Mouse (Mus musculus): ENCODE data around the gene Desi2.
"Not testable (repeated sequence)": the region's sequence is repeated elsewhere in the genome, so short reads cannot be mapped to it uniquely, and the experiment has no call there.

Gene Desi2

DNA sequence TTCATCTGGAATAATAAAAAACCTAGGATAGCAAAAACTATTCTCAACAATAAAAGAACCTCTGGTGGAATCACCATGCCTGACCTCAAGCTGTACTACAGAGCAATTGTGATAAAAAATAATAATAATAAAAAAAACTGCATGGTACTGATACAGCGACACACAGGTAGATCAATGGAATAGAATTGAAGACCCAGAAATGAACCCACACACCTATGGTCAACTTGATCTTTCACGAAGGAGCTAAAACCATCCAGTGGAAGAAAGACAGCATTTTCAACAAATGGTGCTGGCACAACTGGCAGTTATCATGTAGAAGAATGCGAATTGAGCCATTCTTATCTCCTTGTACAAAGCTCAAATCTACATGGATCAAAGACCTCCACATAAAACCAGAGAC is 78.2 kb downstream of the Desi2 start:
- not testable (repeated sequence) for DNase-seq

DNA sequence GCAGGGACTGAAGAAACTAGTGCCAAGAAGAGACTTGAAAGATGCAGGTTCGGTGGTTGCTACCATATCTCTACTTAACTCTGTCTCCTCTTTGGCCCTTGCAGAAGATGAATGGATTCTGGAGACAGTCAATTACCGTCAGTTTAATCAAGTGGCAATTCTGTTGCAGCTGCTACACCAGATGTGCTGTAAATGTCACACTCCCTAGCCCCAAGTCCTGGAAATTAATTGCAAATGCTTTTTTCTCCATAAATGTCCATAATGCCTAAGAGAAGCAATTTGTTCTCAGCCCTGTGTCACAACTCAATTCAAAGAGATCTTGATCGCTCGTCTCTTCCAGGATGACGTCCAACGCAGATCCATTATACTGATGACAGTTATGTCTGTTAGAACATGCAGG is 83.4 kb downstream of the Desi2 start:
- no peak for DNase-seq

DNA sequence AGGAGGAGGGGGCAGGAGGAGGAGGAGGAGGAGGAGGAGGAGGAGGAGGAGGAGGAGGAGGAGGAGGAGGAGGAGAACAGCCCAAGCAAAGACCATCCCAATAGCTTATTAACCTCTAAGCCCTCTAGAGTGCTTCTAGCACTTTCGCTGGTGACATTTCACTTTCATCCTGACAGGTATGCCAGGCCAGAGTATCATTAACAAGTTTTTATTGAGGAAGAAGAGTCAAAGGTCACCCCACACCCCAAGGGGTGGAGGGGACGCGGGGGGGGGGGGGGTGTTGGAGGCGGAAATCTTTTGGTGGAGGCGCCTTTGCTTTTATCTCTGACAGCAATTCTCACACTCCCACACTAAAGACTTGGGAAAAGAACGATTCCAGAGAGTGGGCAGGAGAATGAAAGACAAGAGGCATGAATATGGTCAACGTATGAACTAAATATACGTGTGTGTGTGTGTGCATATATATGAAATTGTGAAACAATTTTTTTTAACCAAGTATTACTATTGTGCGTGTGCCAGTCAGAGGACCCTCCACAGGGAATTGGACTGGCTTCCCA is 88.0 kb downstream of the Desi2 start:
- DNase-seq, result no peak

DNA sequence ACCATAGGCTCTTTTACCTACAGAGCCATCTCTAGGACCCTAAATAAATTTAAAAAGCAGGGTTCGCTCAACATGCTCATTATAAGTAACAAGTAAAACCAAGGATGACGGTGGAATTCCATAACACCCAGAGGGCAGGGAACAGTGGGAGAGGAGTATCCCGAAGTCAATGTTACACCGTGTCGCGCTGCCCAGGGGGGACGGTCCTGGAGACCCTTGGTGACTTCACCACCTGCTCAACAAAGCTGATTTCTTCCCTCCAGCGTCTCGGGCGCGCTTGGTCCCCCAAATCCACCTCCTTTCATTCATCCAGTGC is 88.5 kb downstream of the Desi2 start:
- no peak for DNase-seq

DNA sequence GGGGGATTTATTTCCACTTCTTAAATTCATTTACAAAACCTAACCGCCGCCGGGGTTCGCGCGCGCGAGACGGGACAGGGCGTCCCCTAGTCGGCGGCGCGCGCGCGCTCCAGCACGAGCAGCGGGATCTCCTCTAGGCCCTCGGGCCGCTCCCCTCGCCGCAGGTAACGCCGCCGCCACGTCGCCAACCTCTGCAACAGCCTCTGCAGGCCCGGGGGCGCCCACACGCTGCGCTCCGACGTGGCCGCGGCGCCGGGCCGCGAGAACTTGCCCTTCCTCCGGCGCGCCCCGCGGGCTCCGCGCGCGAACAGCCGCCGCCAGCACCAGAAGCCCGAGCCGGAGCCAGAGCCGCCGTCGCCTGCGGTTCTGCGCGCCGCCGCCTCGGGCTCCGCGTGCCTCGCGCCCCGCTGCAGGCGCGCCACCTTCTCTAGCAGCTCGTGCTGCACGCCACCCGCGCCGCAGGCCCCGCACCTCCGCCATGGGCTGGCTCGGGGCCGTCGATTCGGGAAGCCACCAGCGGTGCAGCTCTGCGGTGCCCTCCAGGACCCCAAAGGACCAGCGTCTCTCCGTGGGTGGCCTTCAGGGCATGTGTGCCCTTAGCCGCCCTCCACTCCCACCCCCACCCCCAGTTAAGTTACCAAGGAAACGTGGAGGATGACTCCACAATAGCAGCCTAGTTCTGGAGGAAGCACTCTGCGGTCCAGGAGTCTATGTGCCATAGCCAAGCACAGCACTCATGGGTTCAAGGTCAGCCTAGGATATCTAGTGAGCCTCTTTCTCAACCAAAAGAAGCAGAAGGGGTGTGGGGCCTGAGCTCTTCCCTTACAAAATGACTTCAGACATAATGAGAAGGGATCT is 89.1 kb downstream of the Desi2 start:
- DNase-seq, result peak; percentile 64

DNA sequence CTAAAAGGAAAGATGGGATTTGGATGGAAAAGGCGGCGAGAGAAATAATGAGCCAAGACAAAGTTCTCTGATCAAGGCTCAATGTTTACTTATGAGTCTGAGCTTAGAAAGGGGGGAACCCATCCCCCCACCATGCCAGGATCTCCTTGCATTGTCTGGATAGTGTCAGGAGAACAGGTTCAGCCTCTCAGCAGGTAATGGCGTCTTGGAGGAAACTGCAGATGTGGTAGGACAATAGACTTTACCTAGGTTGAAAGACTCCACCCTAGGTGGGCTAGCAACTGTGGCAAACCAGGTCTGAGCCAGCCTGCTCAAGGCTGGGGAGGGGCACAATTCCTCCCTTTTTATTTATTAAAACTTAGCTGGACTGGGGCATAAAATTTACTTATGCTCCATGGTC is 96.1 kb downstream of the Desi2 start:
- not testable (repeated sequence) for DNase-seq

DNA sequence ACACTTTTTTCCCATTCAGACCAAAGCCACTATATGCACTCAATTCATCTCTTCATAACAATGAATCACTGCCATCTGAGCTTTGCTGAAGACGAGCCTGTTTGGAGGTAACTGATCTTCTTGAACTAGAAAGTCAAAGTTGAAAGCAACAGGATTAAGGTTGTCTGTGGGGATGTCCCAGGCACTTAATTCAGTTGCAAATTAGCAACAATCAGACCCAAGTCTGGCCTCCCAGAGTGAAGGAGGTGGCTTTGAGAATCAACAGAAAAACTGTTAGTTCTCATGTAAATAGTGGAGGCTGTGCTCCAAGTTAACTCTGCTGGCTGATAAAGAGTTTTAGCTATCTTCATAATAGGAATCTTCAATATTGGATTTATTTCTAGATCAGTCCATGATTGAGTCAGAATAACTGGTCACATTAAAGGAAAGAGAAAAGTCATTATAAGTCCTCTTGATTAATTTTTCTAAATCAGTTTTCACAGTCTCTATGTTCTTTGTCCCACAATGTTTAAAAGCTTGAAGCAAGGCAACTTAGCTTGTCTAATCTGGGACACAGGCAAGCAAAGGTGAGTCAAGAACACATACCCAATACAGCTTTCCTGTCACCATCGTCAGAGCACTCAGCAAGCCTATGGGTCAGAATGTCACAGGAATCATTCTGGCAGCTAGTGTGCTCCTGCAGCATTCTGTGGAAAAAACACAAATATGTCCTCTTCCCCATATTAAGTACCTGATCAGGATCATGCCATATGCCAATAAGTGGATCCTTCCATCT is 96.9 kb downstream of the Desi2 start:
- DNase-seq, result no peak

DNA sequence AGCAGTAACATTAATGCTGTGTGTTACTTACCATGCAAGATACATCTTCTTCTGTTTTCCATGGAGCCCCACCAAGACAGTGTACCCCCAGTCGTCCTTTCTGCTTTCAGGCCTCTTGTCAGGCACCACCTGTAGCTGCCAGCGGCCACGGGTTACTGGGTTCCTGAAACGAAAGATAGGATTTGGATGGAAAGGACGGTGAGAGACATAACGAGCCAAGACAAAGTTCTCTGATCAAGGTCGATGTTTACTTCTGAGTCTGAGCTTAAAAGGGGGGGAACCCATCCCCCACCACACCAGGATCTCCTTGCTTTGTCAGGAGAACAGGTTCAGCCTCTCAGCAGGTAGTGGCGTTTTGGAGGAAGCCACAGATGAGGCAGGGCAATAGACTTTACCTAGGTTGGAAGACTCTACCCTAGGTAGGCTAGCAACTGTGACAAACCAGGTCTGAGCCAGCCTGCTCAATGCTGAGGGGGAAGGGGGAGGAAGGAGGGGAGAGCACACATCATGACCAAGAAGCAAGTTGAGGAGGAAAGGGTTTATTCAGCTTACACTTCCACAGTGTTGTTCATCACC is 100.5 kb downstream of the Desi2 start:
- no peak for DNase-seq

DNA sequence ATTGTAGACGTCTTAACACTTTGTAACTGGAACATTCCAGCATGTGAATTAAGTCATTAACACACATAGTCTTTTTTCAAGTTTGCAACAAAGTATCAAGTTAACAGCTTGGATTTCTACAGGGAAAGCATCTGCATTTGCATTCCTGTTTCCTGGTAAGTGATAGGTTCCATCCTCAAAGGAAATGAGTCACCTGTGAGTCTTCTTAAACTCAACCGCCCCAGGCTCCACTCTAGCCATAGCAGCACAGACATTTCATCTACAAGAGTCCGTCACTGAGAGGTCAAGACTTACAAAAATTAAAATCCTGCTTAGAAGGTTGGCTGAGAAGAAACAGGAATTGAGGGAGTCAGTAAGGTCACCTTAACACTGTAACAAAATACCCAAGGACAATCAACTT is 104.5 kb downstream of the Desi2 start:
- no peak for DNase-seq

DNA sequence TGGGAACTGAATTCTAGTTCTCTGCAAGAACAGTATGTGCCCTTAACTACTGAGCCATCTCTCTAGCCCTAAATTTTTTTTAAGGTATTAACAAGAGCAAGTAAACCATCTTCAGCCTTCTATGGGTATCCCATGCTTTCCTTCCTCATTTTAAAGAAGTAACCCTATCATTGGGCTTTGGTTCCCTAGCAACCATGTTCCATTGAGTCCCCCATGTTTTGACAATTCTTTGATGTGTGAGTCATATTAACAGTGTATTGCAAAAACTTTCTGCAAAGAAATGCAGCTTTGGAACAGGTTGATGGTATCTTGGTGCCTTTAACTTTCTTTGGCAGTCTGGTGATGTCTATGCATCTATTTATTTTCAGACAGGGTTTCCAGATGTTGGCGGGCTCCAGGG is 106.8 kb downstream of the Desi2 start:
- DNase-seq, result no peak

DNA sequence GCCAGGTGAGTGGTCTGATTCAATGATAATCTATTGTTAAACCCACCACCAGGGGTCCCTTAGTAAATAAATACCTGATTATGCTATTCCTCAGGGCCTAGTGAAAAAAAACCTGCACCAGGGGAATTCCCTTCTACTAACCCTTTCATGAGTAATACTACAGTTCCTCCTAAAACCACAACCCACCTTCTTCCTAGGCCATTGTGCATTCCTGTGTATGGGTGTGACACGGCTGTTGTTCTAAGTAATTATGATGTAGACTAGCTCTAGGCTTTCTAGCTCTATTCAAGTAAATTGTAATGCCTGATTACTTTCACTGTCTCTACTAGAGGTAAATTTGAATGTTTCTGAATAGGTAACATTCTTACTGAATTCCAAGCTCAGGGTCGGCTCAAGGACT is 114.0 kb downstream of the Desi2 start:
- DNase-seq, result not testable (repeated sequence)

DNA sequence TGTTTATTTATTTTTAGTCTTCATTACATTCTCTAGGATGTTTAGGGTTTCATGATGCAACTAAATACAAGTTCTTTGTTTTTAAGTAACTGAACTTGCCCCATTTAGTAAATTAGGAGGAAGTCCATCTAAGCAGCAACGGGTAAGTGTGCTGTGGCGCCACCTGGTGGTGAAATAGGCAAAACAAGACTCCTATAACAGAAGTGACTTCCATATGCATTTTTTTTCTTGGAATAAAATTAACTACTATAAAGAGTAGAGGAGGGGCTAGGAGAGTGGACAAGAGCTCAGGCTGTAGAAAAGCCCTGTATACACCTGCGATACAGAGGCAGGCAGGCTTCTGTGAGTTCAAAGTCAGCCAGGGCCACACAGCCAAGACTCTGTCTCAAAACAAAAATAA is 116.2 kb downstream of the Desi2 start:
- peak; percentile 72 for DNase-seq
